Mouse (Mus musculus) erythroblast, embryonic 14.5 days (primary cell): ENCODE measurements around the gene Col11a1. TPM values are rescaled to one million over a fixed set of nuclear protein-coding genes. Genes with fewer than 3 reads are reported as not detected.

Experiments
- H3K27me3 ChIP-seq: 2 replicates; pipeline ENCODE4 v1.6.1; 2012; ENCODE audit warnings: inconsistent platforms; ENCODE audit not compliant: control insufficient read depth
- H3K36me3 ChIP-seq: 2 replicates; pipeline ENCODE4 v1.6.1; 2012; ENCODE audit warnings: mild to moderate bottlenecking, inconsistent platforms; ENCODE audit not compliant: control insufficient read depth
- H3K4me1 ChIP-seq: 2 replicates; pipeline ENCODE4 v1.6.1; 2012; ENCODE audit warnings: inconsistent platforms; ENCODE audit not compliant: control insufficient read depth
- H3K4me3 ChIP-seq: replicated peaks from 2 replicates; pipeline ENCODE3; 2012; ENCODE audit warnings: moderate library complexity, mild to moderate bottlenecking, inconsistent platforms
- H3K9me3 ChIP-seq: 2 replicates; pipeline ENCODE4 v1.6.1; 2012; ENCODE audit warnings: low read length, inconsistent platforms, mixed read lengths; ENCODE audit not compliant: control insufficient read depth
- GATA1 ChIP-seq: IDR thresholded peaks from 2 replicates; pipeline ENCODE4 v1.6.1; 2012; ENCODE audit warnings: low read length, inconsistent platforms, mixed read lengths
- TAL1 ChIP-seq: IDR thresholded peaks from 3 replicates; pipeline ENCODE4 v1.6.1; 2012; ENCODE audit warnings: low read length, inconsistent platforms, mixed read lengths
- polyA plus RNA-seq: library from polyadenylated mRNA; stranded (reverse); fragments of >175 nt; gene quantifications from 2 replicates; pipeline ENCODE4 v1.2.3, GENCODE M21; 2012

Gene Col11a1
- polyA plus RNA-seq, 1 experiment = not detected

GRCm38 (mm10) chr3:114099335-114099734 is 69.0 kb downstream of the Col11a1 start:
- H3K36me3 ChIP-seq = no peaks in the 10 kb centered on the region
- no peak overlapping the region for H3K4me3 ChIP-seq
- no peaks in the 10 kb centered on the region for H3K9me3 ChIP-seq
- H3K4me1 ChIP-seq = no peaks in the 10 kb centered on the region
- TF ChIP-seq TAL1 (no peak), GATA1 (no peak)
- no peaks in the 10 kb centered on the region for H3K27me3 ChIP-seq

DNA sequence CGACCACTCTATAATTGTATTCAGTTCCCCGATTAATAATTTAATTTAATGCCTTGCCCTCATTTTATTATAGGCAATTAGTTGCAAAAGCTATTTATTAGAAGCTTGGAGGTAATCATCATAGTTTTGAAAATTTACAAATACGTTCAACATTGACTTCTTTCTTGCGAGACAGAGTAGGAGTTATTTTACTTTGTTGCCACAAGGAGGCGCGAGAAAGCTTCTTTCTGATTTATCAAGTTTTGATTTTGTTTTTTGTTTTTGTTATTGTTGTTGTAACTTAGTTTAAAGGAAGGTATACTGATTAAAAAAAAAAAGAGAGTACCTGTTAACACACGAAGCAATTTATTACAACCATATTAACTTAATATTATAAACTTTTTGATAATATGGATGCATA is 76.8 kb downstream of the Col11a1 start:
- no peaks in the 10 kb centered on the region for H3K36me3 ChIP-seq
- no peaks in the 10 kb centered on the region for H3K4me1 ChIP-seq
- H3K27me3 ChIP-seq = no peaks in the 10 kb centered on the region
- H3K4me3 ChIP-seq = no peak overlapping the region
- H3K9me3 ChIP-seq = no peaks in the 10 kb centered on the region
- TF ChIP-seq TAL1 (no peak), GATA1 (no peak)

DNA sequence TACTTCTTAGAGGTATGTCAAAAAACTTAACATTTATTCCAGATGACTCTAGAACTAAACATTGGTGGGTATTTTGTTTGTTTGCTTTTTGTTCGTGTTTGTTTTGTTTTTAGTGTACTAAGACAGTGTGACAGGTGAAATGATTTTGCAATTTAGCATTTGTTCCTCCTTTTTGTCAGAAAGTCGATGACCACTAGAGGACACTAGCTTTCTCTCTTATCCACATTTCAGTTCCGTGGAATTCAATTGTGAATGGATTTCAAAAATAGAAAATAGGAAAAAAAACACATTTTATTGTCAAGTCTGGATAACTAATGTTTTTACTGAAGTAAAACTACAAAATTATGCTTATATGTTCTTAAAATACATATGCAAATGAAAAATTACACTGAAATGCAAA is 116.8 kb downstream of the Col11a1 start:
- Histone ChIP-seq H3K4me3 (no peak overlapping the region), H3K27me3 (no peaks in the 10 kb centered on the region), H3K36me3 (no peaks in the 10 kb centered on the region), H3K9me3 (no peaks in the 10 kb centered on the region), H3K4me1 (no peaks in the 10 kb centered on the region)
- no peak for TF ChIP-seq TAL1
- no peak for TF ChIP-seq GATA1

DNA sequence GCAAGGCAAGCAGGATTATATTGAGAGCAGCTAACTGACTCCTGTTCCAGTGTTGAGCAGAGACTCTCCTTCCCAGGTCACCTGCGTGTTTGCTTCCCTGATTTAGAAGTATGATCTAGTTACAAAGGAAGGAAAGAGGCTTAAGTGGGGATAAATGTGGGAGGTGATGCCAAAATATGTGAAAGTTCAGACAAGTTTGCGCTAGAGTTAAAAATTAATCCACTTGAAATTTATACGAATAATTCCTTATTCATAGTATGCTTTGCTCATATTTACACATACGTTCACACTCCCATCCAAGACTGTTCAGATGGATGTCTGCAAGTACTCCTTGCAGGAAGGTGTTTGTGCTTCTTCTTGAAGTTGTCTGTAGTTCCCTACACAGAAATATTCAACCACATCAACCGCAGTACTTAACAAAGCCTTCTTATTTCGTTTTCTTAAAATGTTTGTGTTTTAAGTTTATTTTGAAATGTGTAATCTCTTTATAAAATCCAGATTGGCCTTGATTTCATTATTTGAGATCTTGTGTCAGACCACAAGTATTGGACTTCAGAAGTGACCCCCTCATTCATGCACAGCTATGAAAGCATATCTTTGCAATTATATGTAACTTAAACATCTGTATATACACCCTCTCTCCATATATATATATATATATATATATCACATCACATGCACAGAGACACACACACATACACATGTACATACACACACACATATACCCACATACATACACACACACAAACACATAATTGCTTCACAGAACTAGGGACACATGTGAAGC is 167.8 kb downstream of the Col11a1 start:
- no peaks in the 10 kb centered on the region for H3K27me3 ChIP-seq
- no peaks in the 10 kb centered on the region for H3K36me3 ChIP-seq
- no peaks in the 10 kb centered on the region for H3K9me3 ChIP-seq
- H3K4me1 ChIP-seq = no peaks in the 10 kb centered on the region
- no peak overlapping the region for H3K4me3 ChIP-seq
- no peak for TF ChIP-seq GATA1
- TF ChIP-seq TAL1 = no peak

DNA sequence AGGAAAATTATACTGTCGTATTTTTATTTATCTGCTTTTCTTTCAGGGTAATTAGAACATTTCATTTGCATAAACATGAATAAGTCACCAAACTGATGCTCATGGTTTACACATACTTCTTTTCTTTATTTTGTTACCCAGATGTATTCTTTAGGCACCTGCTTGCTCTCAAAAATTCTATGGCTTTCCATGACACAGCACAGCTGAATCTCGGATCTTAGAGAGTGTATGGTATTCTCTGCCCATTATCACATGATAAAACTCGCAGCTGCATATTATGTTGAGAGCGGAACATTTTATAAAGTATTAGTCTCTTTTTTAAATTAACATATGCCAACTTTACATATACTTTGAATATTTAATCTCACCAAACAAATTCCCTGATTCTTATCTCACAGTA is 181.9 kb downstream of the Col11a1 start:
- H3K4me3 ChIP-seq = no peak overlapping the region
- TF ChIP-seq TAL1 (no peak), GATA1 (no peak)
- no peaks in the 10 kb centered on the region for H3K36me3 ChIP-seq
- H3K4me1 ChIP-seq = no peaks in the 10 kb centered on the region
- H3K9me3 ChIP-seq = no peaks in the 10 kb centered on the region
- H3K27me3 ChIP-seq = no peaks in the 10 kb centered on the region

- TF ChIP-seq GATA1 = no peak
- TF ChIP-seq TAL1 = no peak
- Histone ChIP-seq H3K4me1 (no peaks in the 10 kb centered on the region), H3K36me3 (no peaks in the 10 kb centered on the region), H3K9me3 (no peaks in the 10 kb centered on the region), H3K4me3 (no peak overlapping the region), H3K27me3 (no peaks in the 10 kb centered on the region)
These were observed 185.8 kb downstream of the Col11a1 start for GRCm38 (mm10) chr3:114216105-114216504.

GRCm38 (mm10) chr3:114229501-114229900 is 199.2 kb downstream of the Col11a1 start:
- Histone ChIP-seq H3K9me3 (no peaks in the 10 kb centered on the region), H3K27me3 (no peaks in the 10 kb centered on the region), H3K36me3 (no peaks in the 10 kb centered on the region), H3K4me3 (no peak overlapping the region), H3K4me1 (no peaks in the 10 kb centered on the region)
- TF ChIP-seq TAL1 (no peak), GATA1 (no peak)
